Mouse (Mus musculus): ENCODE data around the gene Dock1. TPM values are rescaled to one million over a fixed set of nuclear protein-coding genes. Genes with fewer than 3 reads are reported as not detected.

Gene Dock1
- polyA plus RNA-seq, 1 experiment from 2014 or later = 44.5 TPM

DNA sequence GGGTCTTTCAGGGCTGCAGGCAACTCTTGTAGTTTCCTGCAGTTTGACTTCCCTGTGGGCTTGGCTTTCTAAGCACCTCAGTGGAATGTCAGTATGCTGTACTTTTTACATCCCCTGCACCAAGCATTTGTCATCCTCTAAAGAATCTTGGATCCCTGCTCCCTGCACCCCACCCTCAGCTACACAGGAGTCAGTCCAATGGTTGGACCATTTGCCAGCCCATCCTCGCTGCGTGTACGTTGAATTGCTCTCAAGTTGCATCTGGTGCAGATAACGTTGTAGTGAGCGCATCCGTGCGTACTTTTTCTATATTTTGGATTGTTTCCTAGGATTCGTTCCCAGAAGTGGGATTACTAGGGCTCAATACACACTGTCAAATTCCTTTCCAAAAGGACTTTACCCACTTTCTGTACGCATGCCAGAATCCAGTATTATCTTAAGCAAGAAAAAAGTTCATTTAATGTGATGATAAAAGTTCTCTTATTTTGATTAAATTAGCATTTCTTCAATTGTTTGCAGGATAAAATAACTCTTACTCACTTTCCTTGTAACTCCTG, 351.2 kb downstream of the Dock1 start:
- no peak for ATAC-seq (ENCODE audit: low read depth)
- WGBS = 70% methylated on average over 9 of the region's 9 CpGs
- Histone ChIP-seq H3K27ac (ENCODE audit: low read length) (no peak overlapping the region), H3K4me3 (ENCODE audit: low read length) (no peak overlapping the region), H3K4me2 (ENCODE audit: low read depth, low read length) (no peak overlapping the region), H3K4me1 (replicated peaks; ENCODE audit: control insufficient read depth, insufficient read depth, low read length) (no peaks in the 10 kb centered on the region), H3K27me3 (ENCODE audit: control insufficient read depth, insufficient read depth, low read depth, low read length) (no peaks in the 10 kb centered on the region), H3K9me3 (ENCODE audit: control insufficient read depth, low read length) (no peaks in the 10 kb centered on the region), H3K36me3 (ENCODE audit: control insufficient read depth, insufficient read depth, low read length) (no peaks in the 10 kb centered on the region), H3K9ac (ENCODE audit: low read length) (no peak overlapping the region)

DNA sequence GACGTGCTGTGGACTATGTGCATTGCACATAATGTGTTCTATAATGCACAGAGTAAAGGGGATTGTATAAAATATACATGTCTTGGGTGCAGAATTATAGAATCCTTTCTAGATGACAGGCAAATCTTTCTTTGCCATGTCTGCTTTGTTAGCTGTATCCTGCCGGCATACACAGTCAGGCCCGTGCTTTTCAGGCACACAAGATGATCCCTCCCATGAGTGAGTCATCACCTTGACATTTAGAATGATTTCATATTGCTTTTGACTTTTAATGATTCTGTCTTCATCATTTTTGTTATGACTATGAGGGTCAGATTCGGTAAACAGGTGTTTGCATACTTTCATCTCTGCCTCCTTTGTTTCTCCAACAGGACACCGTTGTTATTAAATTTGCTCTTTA, 354.1 kb downstream of the Dock1 start:
- no peaks in the 10 kb centered on the region for H3K4me1 ChIP-seq (replicated peaks; ENCODE audit: control insufficient read depth, insufficient read depth, low read length)
- H3K27ac ChIP-seq (ENCODE audit: low read length) = no peak overlapping the region
- no peaks in the 10 kb centered on the region for H3K27me3 ChIP-seq (ENCODE audit: control insufficient read depth, insufficient read depth, low read depth, low read length)
- H3K36me3 ChIP-seq (ENCODE audit: control insufficient read depth, insufficient read depth, low read length) = no peaks in the 10 kb centered on the region
- H3K9ac ChIP-seq (ENCODE audit: low read length) = no peak overlapping the region
- 81% methylated on average over 5 of the region's 5 CpGs for WGBS
- no peak overlapping the region for H3K4me2 ChIP-seq (ENCODE audit: low read depth, low read length)
- H3K4me3 ChIP-seq (ENCODE audit: low read length) = no peak overlapping the region
- H3K9me3 ChIP-seq (ENCODE audit: control insufficient read depth, low read length) = no peaks in the 10 kb centered on the region
- no peak for ATAC-seq (ENCODE audit: low read depth)

GRCm38 (mm10) chr7:135028716-135029115, 358.3 kb downstream of the Dock1 start:
- Histone ChIP-seq H3K36me3 (ENCODE audit: control insufficient read depth, insufficient read depth, low read length) (no peaks in the 10 kb centered on the region), H3K4me1 (replicated peaks; ENCODE audit: control insufficient read depth, insufficient read depth, low read length) (no peaks in the 10 kb centered on the region), H3K27ac (ENCODE audit: low read length) (no peak overlapping the region), H3K4me2 (ENCODE audit: low read depth, low read length) (no peak overlapping the region), H3K9ac (ENCODE audit: low read length) (no peak overlapping the region), H3K4me3 (ENCODE audit: low read length) (no peak overlapping the region), H3K9me3 (ENCODE audit: control insufficient read depth, low read length) (no peaks in the 10 kb centered on the region), H3K27me3 (ENCODE audit: control insufficient read depth, insufficient read depth, low read depth, low read length) (no peaks in the 10 kb centered on the region)
- no peak for ATAC-seq (ENCODE audit: low read depth)
- WGBS = 76% methylated on average over 2 of the region's 2 CpGs

GRCm38 (mm10) chr7:135029136-135029535, 358.7 kb downstream of the Dock1 start:
- Histone ChIP-seq H3K4me2 (ENCODE audit: low read depth, low read length) (no peak overlapping the region), H3K36me3 (ENCODE audit: control insufficient read depth, insufficient read depth, low read length) (no peaks in the 10 kb centered on the region), H3K9me3 (ENCODE audit: control insufficient read depth, low read length) (no peaks in the 10 kb centered on the region), H3K27ac (ENCODE audit: low read length) (no peak overlapping the region), H3K4me1 (replicated peaks; ENCODE audit: control insufficient read depth, insufficient read depth, low read length) (no peaks in the 10 kb centered on the region), H3K4me3 (ENCODE audit: low read length) (no peak overlapping the region), H3K27me3 (ENCODE audit: control insufficient read depth, insufficient read depth, low read depth, low read length) (no peaks in the 10 kb centered on the region), H3K9ac (ENCODE audit: low read length) (no peak overlapping the region)
- WGBS = 48% methylated on average over 3 of the region's 3 CpGs
- no peak for ATAC-seq (ENCODE audit: low read depth)

DNA sequence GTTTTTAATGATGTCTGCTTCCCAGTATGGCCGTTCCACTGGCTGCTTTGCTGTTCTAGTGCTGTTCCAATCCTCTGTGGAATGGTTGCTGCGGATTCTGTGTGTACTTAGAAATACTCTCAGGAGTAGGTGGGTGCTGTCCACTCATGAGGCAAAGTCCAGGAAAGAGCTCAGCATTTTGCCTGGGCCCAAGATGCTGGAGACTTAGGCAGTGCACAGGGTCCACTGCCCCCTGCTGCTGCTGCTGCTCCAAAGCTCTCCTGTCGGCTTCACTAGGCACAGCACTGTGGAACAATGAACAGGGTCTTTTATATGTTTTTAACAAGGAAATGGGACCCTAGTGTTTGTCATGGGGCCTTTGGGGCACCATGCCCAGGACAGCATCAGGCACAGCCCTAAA, 361.0 kb downstream of the Dock1 start:
- H3K9me3 ChIP-seq (ENCODE audit: control insufficient read depth, low read length) = no peaks in the 10 kb centered on the region
- H3K4me3 ChIP-seq (ENCODE audit: low read length) = no peak overlapping the region
- H3K27me3 ChIP-seq (ENCODE audit: control insufficient read depth, insufficient read depth, low read depth, low read length) = no peaks in the 10 kb centered on the region
- no peak for ATAC-seq (ENCODE audit: low read depth)
- H3K36me3 ChIP-seq (ENCODE audit: control insufficient read depth, insufficient read depth, low read length) = no peaks in the 10 kb centered on the region
- H3K27ac ChIP-seq (ENCODE audit: low read length) = no peak overlapping the region
- H3K4me2 ChIP-seq (ENCODE audit: low read depth, low read length) = no peak overlapping the region
- H3K4me1 ChIP-seq (replicated peaks; ENCODE audit: control insufficient read depth, insufficient read depth, low read length) = no peaks in the 10 kb centered on the region
- 55% methylated on average over 3 of the region's 3 CpGs for WGBS
- no peak overlapping the region for H3K9ac ChIP-seq (ENCODE audit: low read length)

GRCm38 (mm10) chr7:135034811-135035210, 364.4 kb downstream of the Dock1 start:
- Histone ChIP-seq H3K4me3 (ENCODE audit: low read length) (no peak overlapping the region), H3K4me2 (ENCODE audit: low read depth, low read length) (no peak overlapping the region), H3K9me3 (ENCODE audit: control insufficient read depth, low read length) (no peaks in the 10 kb centered on the region), H3K36me3 (ENCODE audit: control insufficient read depth, insufficient read depth, low read length) (no peaks in the 10 kb centered on the region), H3K9ac (ENCODE audit: low read length) (no peak overlapping the region), H3K27ac (ENCODE audit: low read length) (no peak overlapping the region), H3K4me1 (replicated peaks; ENCODE audit: control insufficient read depth, insufficient read depth, low read length) (peaks cover 3% of the 10 kb centered on the region; the same call in 1 of the 2 replicates), H3K27me3 (ENCODE audit: control insufficient read depth, insufficient read depth, low read depth, low read length) (no peaks in the 10 kb centered on the region)
- WGBS = 76% methylated on average over 5 of the region's 5 CpGs
- ATAC-seq (ENCODE audit: low read depth) = no peak

GRCm38 (mm10) chr7:135035651-135036050, 365.2 kb downstream of the Dock1 start:
- WGBS = 21% methylated on average over 2 of the region's 2 CpGs
- H3K27ac ChIP-seq (ENCODE audit: low read length) = no peak overlapping the region

DNA sequence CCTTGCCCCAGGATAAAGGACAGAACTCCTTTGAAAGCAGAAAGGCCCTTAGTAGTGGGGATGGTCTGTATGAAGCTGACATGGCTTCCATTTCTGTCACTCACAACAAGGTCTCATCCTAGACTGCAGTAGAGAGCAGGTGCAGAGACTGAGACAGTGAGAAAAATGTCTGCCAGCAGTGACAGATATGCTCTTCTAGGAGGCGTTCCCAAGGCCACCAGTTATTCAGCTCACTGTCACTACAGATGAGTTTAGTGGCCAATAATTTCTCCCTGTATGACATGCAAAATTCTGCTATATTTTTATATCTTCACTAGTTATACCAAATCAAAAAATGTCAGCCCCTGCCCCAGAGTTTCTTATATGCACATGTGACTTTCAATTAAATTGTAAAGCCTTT, 368.5 kb downstream of the Dock1 start:
- H3K27ac ChIP-seq (ENCODE audit: low read length) = no peak overlapping the region
- no peak overlapping the region for H3K4me3 ChIP-seq (ENCODE audit: low read length)
- no peaks in the 10 kb centered on the region for H3K36me3 ChIP-seq (ENCODE audit: control insufficient read depth, insufficient read depth, low read length)
- H3K4me1 ChIP-seq (replicated peaks; ENCODE audit: control insufficient read depth, insufficient read depth, low read length) = peaks cover 3% of the 10 kb centered on the region; the same call in 1 of the 2 replicates
- no peaks in the 10 kb centered on the region for H3K9me3 ChIP-seq (ENCODE audit: control insufficient read depth, low read length)
- no peak for ATAC-seq (ENCODE audit: low read depth)
- no peak overlapping the region for H3K9ac ChIP-seq (ENCODE audit: low read length)
- 88% methylated on average over 1 of the region's 1 CpGs for WGBS
- H3K4me2 ChIP-seq (ENCODE audit: low read depth, low read length) = no peak overlapping the region
- no peaks in the 10 kb centered on the region for H3K27me3 ChIP-seq (ENCODE audit: control insufficient read depth, insufficient read depth, low read depth, low read length)

More at GRCm38 (mm10) chr7:135035651-135036050, 365.2 kb downstream of the Dock1 start:
- Histone ChIP-seq H3K9ac (ENCODE audit: low read length) (no peak overlapping the region), H3K4me2 (ENCODE audit: low read depth, low read length) (no peak overlapping the region), H3K9me3 (ENCODE audit: control insufficient read depth, low read length) (no peaks in the 10 kb centered on the region), H3K4me1 (replicated peaks; ENCODE audit: control insufficient read depth, insufficient read depth, low read length) (peaks cover 3% of the 10 kb centered on the region; the same call in 1 of the 2 replicates), H3K4me3 (ENCODE audit: low read length) (no peak overlapping the region), H3K27me3 (ENCODE audit: control insufficient read depth, insufficient read depth, low read depth, low read length) (no peaks in the 10 kb centered on the region), H3K36me3 (ENCODE audit: control insufficient read depth, insufficient read depth, low read length) (no peaks in the 10 kb centered on the region)
- ATAC-seq (ENCODE audit: low read depth) = no peak

- H3K4me1 ChIP-seq (replicated peaks; ENCODE audit: control insufficient read depth, insufficient read depth, low read length) = no peaks in the 10 kb centered on the region
- H3K27ac ChIP-seq (ENCODE audit: low read length) = no peak overlapping the region
- no peaks in the 10 kb centered on the region for H3K36me3 ChIP-seq (ENCODE audit: control insufficient read depth, insufficient read depth, low read length)
- no peak overlapping the region for H3K4me2 ChIP-seq (ENCODE audit: low read depth, low read length)
- H3K9me3 ChIP-seq (ENCODE audit: control insufficient read depth, low read length) = no peaks in the 10 kb centered on the region
- H3K27me3 ChIP-seq (ENCODE audit: control insufficient read depth, insufficient read depth, low read depth, low read length) = no peaks in the 10 kb centered on the region
- no peak overlapping the region for H3K4me3 ChIP-seq (ENCODE audit: low read length)
- ATAC-seq (ENCODE audit: low read depth) = no peak
- no peak overlapping the region for H3K9ac ChIP-seq (ENCODE audit: low read length)
- 88% methylated on average over 12 of the region's 12 CpGs for WGBS
Observed at GRCm38 (mm10) chr7:135043931-135044765, 373.7 kb downstream of the Dock1 start.
